15 mouse cellular contexts compared by ENCODE assay signal in the genomic region with DNA sequence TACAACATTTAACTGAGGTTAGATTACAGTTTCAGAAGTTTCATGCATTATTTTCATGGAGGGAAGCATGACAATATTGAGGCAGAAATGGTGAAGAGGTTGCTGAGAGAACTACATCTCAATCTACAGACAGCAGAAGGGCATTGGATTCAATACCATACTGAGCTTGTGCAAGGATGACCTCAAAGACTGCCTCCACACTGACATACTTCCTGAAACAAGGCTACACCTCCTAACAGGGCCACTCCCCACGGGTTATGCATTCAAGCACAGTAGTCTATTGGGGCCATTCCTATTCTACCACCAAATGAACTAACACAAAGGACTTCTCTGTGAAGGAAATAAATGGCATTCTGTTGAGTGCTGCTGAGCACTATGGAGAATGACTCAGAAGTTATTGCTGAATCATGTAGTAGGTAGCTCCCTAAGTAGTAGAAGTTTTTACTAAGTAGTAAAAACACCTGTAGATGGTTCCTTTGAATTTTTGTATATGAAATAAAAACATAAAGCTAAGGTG.
"Had no signal": no experiment of that assay in that cellular context is flagged by ENCODE, and none has a peak within 500 bp of the region (broad histone marks: within the 10 kb centered on the region; RNA-seq: fewer than 3 reads in every experiment).

No protein-coding gene starts in this region.

- ATAC-seq: midbrain, embryonic 13.5 days; midbrain, embryonic 16.5 days had no signal

- DNase-seq: kidney, adult 8-10 months; kidney, postnatal 10 days; kidney, postnatal 36 days; layer of hippocampus, postnatal 36 days; liver, embryonic 13.5 days; lung, adult 2 months; lung, postnatal 14 days; lung, postnatal 4 days; right cerebral cortex, adult 18-20 months; right cerebral cortex, postnatal 14 days; right cerebral cortex, postnatal 4 days; thymus, adult 18-20 months; thymus, postnatal 36 days had no signal
